Mouse (Mus musculus) retina, adult 2 months (tissue): ENCODE measurements around the gene Slc6a18.
"Not testable (repeated sequence)": the region's sequence is repeated elsewhere in the genome, so short reads cannot be mapped to it uniquely, and the experiment has no call there.

Source experiments
- DNase-seq: peaks from one replicate; pipeline ENCODE4 v3.0.0-alpha.2; 2012; ENCODE audit warnings: low read depth, low spot score

Slc6a18 gene

DNA sequence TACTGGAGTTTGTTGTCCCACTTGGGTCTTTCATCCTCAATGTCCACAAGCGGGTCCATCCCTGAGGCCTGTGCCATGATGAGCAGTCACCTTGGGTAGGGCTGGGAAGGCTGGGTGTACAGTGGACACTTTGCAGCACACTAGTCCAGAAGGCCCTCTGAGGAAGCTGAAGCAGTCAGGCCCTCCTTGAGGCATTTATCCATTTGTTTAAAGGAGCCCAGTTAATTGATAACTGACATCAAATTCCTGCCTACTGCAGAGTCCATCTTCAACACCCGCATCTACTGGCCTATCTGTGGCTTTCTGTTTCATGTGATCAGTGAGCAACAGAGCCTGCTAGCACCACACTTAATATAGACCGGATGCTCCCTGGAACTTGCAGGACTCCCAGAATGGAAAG, at the start of gene Slc6a18:
TSS of gene Slc6a18 (minus strand) at position 171 of the 400 bp plus-strand sequence.
- DNase-seq, result no peak

DNA sequence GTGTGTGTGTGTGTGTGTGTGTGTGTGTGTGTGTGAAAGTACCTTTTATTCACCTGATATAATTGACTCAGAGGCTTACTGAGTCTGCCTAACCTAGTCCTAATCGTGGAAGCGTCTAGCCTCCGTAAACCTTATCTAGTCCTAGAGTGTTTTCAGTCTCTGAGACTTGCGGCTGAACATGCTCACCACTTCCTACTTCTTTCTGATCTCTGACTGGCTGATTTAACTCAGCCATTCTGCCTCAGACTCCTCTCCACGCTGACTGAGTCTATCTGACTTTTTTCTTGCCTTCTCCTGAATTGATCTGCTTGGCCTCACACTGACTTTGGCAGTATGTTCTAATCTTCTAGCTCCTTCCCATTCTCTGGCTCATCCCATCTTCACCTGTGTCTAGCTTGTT, 47.5 kb upstream of the Slc6a18 start:
- DNase-seq, result no peak

DNA sequence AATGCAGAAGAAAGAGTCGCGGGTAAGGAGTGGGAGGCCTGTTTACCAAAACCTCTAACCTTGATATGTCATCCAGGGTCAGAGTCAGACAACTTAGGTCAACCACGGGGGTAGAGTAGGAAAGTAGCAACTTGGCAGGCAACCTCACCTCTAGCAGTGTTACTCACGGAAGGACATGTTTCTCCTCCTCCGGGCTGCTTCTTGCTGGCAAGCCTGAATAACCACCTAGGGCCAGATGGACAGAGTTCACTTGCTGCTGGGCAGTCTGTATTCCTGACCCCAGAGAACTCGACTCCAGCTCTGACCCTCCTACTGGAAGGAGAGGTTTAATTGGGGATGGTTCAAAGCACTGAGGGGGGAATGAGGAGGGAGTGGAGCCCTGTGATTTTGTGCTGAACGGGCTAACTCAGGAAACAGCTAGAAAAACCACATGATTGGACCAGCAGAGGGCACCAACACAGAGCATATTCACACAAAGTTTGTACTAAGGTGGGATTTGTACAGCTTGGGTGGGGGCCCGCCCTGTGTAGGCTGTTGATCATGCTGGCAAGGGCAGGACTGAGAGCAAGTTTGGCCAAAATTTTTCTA, 45.4 kb upstream of the Slc6a18 start:
- no peak for DNase-seq

DNA sequence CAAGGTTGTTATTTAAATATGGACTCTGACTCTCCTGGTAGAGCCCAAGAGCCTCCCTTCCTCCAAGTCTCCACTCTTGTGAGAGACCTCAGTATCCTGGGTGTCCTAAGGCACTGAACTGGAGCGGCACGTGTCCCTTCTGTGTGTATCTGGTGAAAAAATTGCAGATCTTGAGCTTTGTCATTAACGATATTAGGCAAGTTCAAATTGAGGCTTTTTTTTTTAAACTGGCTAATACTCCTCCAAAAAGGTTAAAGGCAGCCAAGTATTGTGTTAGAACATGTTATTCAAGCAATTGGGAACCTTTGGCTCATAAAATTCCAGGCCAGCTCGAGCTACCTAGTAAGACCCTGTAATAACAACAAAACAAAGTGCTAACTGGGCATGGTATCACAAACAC, 42.4 kb upstream of the Slc6a18 start:
- no peak for DNase-seq

DNA sequence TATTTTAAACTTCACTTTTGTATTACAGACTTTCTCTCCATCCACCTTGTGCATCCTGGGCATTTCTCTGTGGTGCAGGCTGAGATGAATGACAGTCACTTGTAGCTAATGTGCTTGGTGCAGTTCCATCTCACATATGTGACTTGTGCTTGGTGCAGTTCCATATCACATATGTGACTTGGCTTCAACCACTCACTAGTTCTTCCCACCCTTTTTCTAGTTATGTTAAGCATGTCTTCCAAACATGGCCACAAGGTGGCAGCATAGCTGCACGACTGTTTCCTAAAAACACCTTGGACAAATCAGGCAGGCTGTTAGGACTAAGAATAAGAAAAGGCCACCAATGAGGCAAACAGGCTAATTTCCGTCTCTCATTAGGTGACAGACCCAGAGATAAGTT, 40.4 kb upstream of the Slc6a18 start:
- DNase-seq, result peak; percentile 60

DNA sequence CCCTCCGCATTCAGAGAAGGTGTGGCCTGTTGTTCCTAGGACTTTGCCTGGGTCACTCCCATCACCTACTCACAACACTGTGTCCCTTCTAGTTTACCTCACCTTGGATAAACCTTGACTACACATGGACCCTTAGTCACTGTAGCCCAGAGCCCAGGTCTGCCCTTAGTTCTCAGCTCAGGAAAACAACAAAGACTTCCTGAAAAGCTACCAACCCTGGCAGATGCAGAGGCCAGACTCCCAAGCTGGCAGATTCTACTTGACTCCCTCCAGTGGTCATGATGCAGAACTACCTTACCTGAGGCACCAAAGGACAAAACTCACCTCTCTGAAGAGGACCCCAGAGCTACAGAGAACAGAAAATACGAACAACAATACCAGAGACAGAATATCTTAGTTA, 36.2 kb upstream of the Slc6a18 start:
- no peak for DNase-seq

DNA sequence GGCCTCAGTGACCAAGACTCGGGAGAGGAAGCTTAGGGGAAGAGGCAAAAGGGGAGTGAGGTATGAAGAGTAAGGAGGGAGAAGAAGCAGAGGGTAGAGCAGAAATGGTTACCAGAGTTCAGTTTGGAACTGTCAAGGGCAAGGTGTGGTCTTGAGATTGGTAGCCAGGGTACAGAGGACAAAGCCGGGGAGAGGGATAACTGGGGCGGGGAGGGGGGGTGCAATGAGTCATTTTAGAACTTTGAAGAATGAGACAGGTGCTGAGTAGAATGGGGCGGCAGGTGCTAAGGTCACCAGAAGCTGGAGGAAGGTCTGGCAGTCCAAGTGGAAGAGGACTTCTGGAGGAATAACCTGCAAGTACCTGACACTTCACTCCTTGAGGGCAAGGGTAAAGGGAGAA, 35.4 kb upstream of the Slc6a18 start:
- DNase-seq, result no peak

DNA sequence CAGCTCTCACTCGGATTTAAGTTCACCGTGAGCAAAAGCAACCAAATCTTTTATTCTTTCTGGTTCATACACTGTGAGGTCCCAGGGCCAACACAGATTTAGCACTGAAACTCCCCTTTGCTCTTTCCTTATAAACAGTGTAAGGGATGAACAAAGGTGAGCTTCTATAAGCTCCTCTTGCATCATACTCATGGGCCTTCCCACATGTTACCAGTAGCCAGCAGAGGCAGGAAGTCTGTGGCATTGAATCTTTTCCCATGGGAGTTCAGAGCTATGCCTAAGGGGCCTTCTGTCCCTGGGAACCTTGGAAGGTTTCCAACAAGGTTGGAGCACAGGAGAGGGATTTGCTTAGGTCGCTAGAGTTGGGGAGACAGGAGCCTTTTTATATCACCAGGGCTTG, 34.4 kb upstream of the Slc6a18 start:
- DNase-seq, result no peak

DNA sequence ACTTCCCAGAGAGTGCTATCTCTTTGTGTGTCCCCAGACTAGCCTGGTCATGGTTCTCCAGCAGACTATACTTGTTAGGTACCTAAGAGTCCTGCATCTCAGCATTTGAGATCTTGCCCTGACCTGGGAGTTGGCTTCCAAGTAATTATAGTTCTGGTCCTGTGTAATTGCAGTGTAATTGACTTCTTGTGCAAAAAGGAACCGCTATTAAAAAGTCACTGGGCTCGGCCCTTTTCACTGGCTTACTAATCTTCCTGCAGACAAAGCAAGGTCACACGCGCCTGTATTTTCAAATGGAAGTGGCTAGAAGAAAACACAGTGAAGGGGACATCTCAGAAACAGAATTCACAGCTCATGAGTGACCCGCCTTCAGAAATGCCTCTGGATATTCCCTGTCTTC, 34.0 kb upstream of the Slc6a18 start:
- DNase-seq, result no peak

DNA sequence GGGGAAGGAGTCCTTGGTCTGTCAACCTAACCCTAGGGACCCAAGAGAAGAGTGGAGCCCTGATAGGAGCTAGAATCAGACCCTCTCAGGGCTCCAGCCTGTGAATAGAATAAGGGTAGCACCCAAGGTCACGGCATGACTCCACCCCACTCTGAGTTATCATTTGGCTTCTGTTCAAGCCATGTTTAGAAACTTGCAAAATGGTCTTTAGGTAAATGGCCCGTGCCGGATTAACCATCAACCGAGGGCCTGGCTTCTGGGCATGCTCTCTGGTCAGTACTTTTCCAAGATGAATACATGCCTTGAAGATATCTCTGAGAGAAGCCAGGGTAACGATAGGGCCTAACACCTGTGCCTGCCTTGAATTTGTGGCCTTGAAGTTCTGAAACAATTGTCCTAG, 33.4 kb upstream of the Slc6a18 start:
- no peak for DNase-seq

DNA sequence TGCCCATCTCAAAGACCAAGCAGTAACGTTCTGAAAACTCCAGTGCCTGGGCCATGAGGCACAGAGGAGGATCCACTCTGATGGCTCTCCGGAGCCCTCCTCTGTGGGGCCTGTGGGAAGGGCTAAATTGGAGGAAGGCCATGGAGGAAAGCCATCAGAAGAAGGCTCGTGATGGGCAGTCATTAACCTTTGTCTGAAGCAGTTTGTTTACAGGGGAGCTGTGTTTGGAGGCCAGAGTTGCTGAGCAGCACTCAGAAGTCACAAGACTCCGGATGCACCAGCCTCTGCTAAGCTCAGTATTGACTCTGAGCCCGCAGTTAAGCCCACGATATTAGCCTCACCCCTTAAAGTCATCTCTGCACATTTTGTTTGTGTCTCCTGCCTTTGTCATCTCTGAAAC, 31.7 kb upstream of the Slc6a18 start:
- no peak for DNase-seq

DNA sequence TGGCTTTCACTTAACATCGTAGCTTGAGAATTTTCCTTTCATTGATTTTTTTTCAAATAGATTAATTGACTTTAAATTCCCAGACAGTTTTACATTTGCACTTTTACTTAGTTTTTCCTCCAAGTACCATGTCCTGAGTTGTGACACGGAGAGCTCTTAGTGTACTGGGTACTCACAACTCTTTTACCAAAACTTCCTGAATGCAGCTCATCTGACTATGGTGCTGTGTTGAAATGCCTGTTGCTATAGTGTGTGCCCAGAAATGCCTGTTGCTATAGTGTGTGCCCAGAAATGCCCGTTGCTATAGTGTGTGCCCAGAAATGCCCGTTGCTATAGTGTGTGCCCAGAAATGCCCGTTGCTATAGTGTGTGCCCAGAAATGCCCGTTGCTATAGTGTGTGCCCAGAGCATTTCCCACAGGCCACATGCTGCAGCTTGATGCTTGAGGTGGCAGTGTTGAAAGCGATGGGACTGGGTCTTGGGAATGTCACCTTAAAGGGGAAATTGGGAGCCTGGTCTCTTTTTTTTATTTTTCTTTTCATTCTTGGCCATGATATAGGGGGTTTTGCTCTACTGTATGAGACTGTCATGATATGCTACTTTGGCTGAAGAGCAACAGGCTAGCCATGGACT, 27.0 kb upstream of the Slc6a18 start, which contains the start of gene Slc6a19:
TSS of gene Slc6a19 (minus strand) at position 172 of the 632 bp plus-strand sequence.
- no peak for DNase-seq

DNA sequence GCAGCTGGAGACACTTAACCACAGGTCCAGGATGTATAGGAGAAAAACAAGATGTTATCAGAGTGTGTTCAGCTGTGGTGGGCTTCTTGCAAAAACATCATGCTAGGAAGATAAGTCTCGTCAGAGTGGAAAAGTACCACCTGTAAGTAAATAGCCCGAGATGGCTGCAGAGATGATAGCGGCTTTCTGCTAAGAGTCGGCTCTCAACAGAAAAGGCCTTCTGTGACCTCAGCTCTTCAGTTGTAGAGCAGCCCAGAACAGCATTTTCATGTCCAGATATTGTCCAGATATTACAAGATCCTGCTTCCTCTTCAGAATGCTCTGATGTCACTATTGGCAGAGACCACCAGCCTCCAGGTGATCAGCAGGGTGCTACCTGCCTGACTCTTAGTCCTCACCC, 25.7 kb upstream of the Slc6a18 start:
- DNase-seq, result not testable (repeated sequence)

DNA sequence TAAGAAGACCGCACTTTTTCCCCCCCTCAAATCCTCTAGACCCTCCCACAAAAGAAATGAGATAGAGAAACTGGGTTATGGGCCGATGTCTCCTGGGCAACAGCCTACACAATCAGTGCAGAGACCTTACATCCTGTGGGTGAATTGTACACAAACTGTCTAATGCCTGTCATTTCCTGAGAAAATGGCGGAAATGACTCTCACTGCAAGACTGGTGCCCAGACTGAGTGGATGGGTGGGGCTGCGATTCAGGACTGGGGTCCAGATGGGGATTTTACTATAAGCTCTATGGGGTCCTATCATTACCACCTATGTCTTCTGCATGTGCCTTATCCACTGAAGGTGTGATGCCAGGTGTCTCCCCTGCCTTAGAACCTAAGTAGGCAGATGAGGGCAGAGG, 25.0 kb upstream of the Slc6a18 start:
- DNase-seq, result no peak

DNA sequence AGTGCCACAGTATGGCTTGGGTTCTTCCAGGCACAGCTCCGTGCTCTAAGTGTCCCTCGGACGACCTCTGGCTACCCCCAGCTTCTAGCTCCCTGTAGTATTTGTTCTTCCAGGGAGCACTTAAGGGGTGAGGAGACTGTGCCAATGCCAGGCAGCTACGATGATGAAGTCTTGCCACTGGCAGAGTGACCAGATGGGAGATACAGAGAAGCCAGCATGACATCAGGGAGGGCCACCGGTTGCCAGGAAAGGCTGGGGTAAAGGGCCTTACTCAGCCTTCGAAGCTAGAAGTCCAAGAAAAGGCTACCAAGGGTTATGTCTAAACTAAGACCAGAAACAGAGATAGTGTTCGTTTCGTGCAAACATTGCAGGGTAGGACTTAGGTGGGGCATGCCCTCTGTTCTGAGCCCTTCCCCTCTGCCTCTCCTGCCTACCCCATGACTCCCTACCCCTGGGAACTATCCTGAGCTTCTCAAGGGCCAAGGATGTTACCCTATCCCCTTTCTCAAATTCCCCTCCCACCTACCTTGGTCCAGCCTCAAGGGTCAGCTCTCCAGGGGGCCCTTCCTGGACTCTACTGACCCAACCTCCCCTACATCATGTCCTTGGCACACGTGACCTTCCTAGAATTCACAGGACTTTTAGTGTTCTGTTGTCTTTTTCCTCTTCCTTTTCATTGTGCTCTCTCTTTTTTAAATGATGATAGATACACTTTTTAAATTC, 23.5 kb upstream of the Slc6a18 start:
- no peak for DNase-seq

DNA sequence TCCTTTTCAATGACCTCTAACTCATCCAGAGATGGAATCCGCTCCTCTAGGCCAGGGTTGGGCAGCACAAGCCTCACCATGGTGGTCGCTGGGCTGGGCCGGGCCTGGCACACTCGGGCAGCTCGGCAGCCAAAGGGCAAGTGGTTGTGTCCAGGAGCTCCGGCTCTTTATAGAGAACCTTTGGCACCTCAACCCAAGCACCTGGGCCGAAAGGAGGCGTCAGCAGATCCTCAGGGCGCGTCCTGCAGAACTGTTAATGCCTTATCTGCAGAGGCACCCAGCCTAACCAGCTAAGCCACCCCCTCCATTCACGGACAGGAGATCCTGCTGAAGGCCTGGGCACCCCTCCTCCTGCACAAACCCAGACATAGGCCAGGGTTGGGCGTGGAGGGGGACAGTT, 22.7 kb upstream of the Slc6a18 start:
- DNase-seq, result no peak

DNA sequence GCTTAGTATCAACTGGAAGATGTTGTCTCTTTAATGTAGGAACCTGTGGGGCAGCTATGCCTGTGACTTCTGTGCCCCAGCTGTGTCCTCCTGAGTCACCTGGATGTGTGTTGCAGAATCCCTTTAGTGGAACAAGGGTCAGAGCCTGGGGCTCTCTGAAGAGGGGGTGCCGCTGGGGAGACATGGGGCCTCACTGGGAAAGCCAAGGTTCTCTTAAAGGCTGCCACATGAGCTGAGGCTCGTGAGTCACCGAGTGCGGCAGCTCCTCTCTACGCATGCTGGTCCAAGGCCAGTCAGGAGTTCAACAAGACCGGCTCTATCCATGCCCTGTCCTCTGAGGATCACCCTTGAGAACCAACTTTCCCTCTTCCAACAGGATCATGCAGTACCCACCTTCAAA, 21.9 kb upstream of the Slc6a18 start:
- DNase-seq, result no peak

DNA sequence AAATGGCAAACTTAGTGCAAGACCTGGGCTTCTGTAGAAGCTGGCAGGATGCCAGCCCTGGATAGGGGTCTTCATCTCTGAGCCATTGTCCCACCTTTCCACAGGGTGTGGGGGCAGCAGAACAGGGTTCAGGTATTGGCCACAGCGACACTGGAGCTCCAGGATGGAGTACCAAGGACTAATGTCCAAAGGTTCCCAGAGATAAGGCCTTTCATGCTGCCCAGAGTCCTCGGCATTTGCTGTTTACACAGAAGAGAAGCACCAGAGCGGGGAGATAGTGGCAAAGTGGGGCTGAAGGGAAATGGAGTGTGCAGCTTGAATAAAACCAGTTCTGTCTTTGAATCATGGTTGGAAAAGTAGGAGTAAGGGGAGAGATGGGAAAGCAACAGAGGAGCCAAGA, 18.7 kb upstream of the Slc6a18 start:
- no peak for DNase-seq

DNA sequence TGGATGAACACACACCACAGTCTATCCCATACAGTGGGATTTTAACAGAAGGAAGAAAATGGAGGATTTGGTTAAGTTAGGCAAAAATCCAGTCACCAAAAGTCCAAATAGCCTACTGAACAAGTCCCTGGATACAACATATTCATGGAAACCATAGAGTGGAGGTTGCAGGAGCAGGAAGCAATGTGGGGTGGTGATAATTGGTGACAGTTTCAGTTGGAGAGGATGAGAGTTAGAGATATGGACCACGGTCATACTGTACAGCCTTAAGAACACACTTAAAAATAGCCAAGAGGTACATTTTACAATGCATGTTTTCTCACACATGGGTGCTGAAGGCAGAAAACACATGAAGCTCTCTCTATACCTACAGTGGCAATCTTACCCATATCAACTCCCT, 17.1 kb upstream of the Slc6a18 start:
- DNase-seq, result no peak

DNA sequence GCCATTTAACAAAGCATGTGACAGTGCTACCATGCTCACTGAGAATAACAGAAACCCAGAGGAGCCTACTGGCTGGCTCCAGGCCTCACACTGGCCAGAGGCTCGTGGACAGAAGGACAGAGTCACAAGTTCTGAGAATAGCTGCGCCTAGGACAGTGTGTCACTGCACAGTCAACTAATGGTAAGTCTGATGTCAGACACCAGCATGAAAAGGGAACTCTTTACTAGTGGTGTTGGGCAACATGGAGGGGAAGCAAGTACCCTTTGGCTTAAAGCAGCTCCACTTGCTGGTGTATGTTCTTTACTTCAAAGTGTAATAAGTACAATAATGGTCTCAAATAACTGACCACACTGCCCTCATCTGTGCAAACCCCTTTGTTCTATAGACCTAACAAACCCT, 15.5 kb upstream of the Slc6a18 start:
- DNase-seq, result no peak

DNA sequence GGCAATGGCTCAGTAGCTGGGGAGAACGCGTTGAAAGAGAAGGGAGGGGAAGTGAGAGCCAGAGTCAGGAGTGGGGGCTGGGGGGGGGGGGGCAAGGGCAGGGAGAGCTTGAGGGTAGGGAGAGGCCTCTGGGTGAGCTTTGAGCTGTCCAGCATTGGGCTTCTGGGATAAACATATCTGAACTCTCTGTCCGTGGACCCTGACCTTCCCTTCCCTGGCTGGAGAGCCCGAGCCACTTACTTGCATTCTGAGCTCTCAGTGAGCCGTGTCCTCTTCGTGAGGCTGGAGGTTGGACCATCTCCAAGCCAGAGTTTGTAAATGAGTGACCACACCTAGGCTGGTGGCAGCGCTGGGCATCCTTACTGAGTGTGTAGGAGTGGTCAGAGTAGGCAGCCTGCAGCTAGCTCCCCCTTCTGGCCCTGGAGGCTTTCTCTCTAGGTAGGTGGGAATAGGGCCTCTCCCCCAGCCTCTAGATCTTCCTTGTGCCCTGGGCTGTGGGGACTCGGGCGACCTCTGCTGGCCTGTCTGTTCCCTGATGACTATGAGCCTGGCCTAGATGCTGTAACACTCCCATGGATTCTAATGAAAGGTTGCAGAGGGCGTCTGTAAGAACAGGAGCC, 14.5 kb upstream of the Slc6a18 start:
- DNase-seq, result no peak

DNA sequence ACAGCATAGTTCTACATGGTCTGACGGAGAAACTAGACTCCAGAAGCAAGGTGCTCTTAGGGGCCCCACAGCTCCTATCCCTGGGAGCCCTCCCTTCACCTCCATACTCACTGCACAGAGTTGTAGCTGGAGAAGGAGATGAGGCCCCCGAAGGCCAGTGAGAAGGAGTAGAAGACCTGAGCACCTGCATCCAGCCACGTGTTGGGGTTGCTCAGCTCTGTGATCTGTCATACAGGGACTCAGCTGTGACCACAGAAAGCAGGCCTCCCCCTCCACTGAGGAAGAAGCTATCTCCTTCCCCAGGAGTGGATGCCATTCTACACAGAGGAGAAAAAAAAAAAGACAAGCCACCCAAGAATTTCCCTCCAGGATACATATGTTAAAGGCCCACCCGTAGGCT, 11.1 kb upstream of the Slc6a18 start:
- DNase-seq, result no peak

DNA sequence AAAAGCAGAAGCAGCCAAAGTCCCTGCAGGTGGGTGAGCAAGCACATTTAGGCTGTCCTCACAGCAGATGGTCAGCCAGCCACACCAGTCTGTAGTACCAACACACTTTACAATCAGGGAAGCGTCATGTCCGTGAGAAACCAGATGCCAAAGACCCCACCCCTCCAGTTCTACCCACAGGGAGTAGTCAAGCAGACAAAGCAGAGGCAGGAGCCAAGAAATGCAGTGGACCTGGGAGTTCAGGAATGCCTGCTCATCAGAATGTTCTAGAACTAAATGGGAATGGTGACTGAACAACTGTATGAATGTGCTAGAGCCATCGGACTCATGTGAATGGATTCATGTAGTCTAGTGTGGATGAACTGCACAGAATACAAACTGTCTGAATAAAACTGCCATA, 9.8 kb upstream of the Slc6a18 start:
- no peak for DNase-seq
